Mouse (Mus musculus) testis, adult 2 months (tissue): ENCODE measurements around the gene Hyal3. TPM values are rescaled to one million over a fixed set of nuclear protein-coding genes. Genes with fewer than 3 reads are reported as not detected.

Experiments used
- H3K27ac ChIP-seq: fragments of 200-500 bp; 2 replicates; pipeline ENCODE4 v1.5.1; 2012; ENCODE audit warnings: low read depth, low read length; ENCODE audit not compliant: control insufficient read depth, insufficient read depth
- H3K27me3 ChIP-seq: fragments of 200-500 bp; 2 replicates; pipeline ENCODE4 v1.6.1; 2012; ENCODE audit warnings: mild to moderate bottlenecking, low read length, moderate library complexity; ENCODE audit not compliant: control insufficient read depth, insufficient read depth
- H3K36me3 ChIP-seq: fragments of 200-500 bp; 2 replicates; pipeline ENCODE4 v1.6.1; 2012; ENCODE audit warnings: mild to moderate bottlenecking, low read length; ENCODE audit not compliant: control insufficient read depth, insufficient read depth
- H3K4me1 ChIP-seq: fragments of 200-500 bp; 2 replicates; pipeline ENCODE4 v1.6.1; 2012; ENCODE audit warnings: low read length; ENCODE audit not compliant: control insufficient read depth, insufficient read depth
- H3K4me3 ChIP-seq: fragments of 200-500 bp; 2 replicates; pipeline ENCODE4 v1.5.1; 2012; ENCODE audit warnings: low read depth, mild to moderate bottlenecking, low read length, moderate library complexity, mixed read lengths; ENCODE audit not compliant: control insufficient read depth
- CTCF ChIP-seq: fragments of 200-500 bp; IDR thresholded peaks from 2 replicates; pipeline ENCODE4 v1.5.1; 2012; ENCODE audit warnings: low read depth, mild to moderate bottlenecking, inconsistent platforms, low read length, moderate library complexity; ENCODE audit not compliant: control insufficient read depth, insufficient read depth, insufficient replicate concordance
- POLR2A ChIP-seq: fragments of 200-500 bp; IDR thresholded peaks from 2 replicates; pipeline ENCODE4 v1.6.1; 2012; ENCODE audit warnings: low read depth, mild to moderate bottlenecking, inconsistent platforms, low read length, moderate library complexity; ENCODE audit not compliant: control insufficient read depth
- polyA plus RNA-seq: library from polyadenylated mRNA; depleted of rRNA; stranded (reverse); fragments of >200 nt; gene quantifications from 2 replicates; pipeline ENCODE4 v1.2.3, GENCODE M21; 2012

The Hyal3 gene
- polyA plus RNA-seq, 1 experiment: 1.8 TPM

- Histone ChIP-seq H3K36me3 (no peaks in the 10 kb centered on the region), H3K4me3 (peak overlapping the region; percentile 93), H3K27ac (no peak overlapping the region), H3K4me1 (peaks cover 10% of the 10 kb centered on the region), H3K27me3 (no peaks in the 10 kb centered on the region)
- TF ChIP-seq CTCF: no peak
- no peak for TF ChIP-seq POLR2A
Measured at GRCm38 (mm10) chr9:107582509-107583062, 2.0 kb downstream of the Hyal3 start.

GRCm38 (mm10) chr9:107583174-107583573 is 2.6 kb downstream of the Hyal3 start:
- TF ChIP-seq POLR2A (no peak), CTCF (no peak)
- H3K4me3 ChIP-seq: peak overlapping the region; percentile 93; the same call in 1 of the 2 replicates
- H3K27ac ChIP-seq: no peak overlapping the region
- H3K36me3 ChIP-seq: no peaks in the 10 kb centered on the region
- H3K4me1 ChIP-seq: peaks cover 10% of the 10 kb centered on the region
- no peaks in the 10 kb centered on the region for H3K27me3 ChIP-seq

GRCm38 (mm10) chr9:107586504-107586903 is 5.9 kb downstream of the Hyal3 start:
- Histone ChIP-seq H3K4me1 (peaks cover 6% of the 10 kb centered on the region), H3K27me3 (no peaks in the 10 kb centered on the region), H3K36me3 (no peaks in the 10 kb centered on the region), H3K4me3 (peak overlapping the region; percentile 14; the same call in 1 of the 2 replicates), H3K27ac (no peak overlapping the region)
- no peak for TF ChIP-seq POLR2A
- no peak for TF ChIP-seq CTCF

GRCm38 (mm10) chr9:107586974-107587832 is 6.6 kb downstream of the Hyal3 start, which contains the start of gene Ifrd2:
Gene Ifrd2 (plus strand): TSS chr9:107587642.
- Histone ChIP-seq H3K4me3 (peak within 1 kb of the TSS; percentile 91), H3K27ac (peak within 1 kb of the TSS; percentile 48), H3K4me1 (peaks cover 6% of the 10 kb centered on the region), H3K36me3 (no peaks in the 10 kb centered on the region), H3K27me3 (no peaks in the 10 kb centered on the region)
- TF ChIP-seq POLR2A: peak; percentile 44
- no peak for TF ChIP-seq CTCF

GRCm38 (mm10) chr9:107587833-107588639 is 7.4 kb downstream of the Hyal3 start:
- H3K27ac ChIP-seq: peak overlapping the region; percentile 48
- TF ChIP-seq CTCF: no peak
- TF ChIP-seq POLR2A: no peak
- no peaks in the 10 kb centered on the region for H3K36me3 ChIP-seq

GRCm38 (mm10) chr9:107590058-107590772 is 9.6 kb downstream of the Hyal3 start:
- TF ChIP-seq POLR2A (no peak), CTCF (no peak)
- H3K36me3 ChIP-seq: no peaks in the 10 kb centered on the region
- H3K4me1 ChIP-seq: peaks cover 6% of the 10 kb centered on the region
- H3K4me3 ChIP-seq: no peak overlapping the region
- no peak overlapping the region for H3K27ac ChIP-seq
- H3K27me3 ChIP-seq: no peaks in the 10 kb centered on the region

More at GRCm38 (mm10) chr9:107587833-107588639, 7.4 kb downstream of the Hyal3 start:
- Histone ChIP-seq H3K27me3 (no peaks in the 10 kb centered on the region), H3K4me3 (peak overlapping the region; percentile 91), H3K4me1 (peaks cover 6% of the 10 kb centered on the region)

GRCm38 (mm10) chr9:107590773-107591060 is 10.1 kb downstream of the Hyal3 start:
- Histone ChIP-seq H3K36me3 (no peaks in the 10 kb centered on the region), H3K27ac (no peak overlapping the region)

More at GRCm38 (mm10) chr9:107590773-107591060, 10.1 kb downstream of the Hyal3 start:
- TF ChIP-seq CTCF (no peak), POLR2A (no peak)
- Histone ChIP-seq H3K4me1 (peaks cover 6% of the 10 kb centered on the region), H3K27me3 (no peaks in the 10 kb centered on the region), H3K4me3 (no peak overlapping the region)
